Mouse (Mus musculus): ENCODE data around the gene Suv39h2. TPM values are rescaled to one million over a fixed set of nuclear protein-coding genes. Genes with fewer than 3 reads are reported as not detected.
A peak's percentile ranks its signal among the peaks of the same experiment; 100 is the strongest.

The Suv39h2 gene
- total RNA-seq, 2 experiments from 2014 or later = 18.2 to 19.2 TPM

DNA sequence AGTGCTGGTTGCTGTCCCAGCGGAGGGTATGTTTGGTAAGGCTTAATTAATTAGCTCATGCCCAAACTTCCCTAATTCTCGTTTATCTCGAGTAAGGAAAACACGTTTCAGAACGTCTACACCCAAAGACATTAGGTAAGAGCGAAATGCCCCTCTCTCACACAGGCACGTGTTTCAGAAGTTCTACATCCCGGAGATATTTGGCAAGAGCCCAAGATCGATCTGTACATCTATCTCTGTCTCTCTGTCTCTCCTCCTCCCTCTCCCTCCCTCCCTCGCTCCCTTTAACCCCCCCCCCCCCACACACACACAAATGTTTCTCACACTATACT is 50.3 kb downstream of the Suv39h2 start:
- peak; percentile 25 for ATAC-seq (replicated peaks; ENCODE audit: low FRiP score, low TSS enrichment, poor library complexity, severe bottlenecking)

DNA sequence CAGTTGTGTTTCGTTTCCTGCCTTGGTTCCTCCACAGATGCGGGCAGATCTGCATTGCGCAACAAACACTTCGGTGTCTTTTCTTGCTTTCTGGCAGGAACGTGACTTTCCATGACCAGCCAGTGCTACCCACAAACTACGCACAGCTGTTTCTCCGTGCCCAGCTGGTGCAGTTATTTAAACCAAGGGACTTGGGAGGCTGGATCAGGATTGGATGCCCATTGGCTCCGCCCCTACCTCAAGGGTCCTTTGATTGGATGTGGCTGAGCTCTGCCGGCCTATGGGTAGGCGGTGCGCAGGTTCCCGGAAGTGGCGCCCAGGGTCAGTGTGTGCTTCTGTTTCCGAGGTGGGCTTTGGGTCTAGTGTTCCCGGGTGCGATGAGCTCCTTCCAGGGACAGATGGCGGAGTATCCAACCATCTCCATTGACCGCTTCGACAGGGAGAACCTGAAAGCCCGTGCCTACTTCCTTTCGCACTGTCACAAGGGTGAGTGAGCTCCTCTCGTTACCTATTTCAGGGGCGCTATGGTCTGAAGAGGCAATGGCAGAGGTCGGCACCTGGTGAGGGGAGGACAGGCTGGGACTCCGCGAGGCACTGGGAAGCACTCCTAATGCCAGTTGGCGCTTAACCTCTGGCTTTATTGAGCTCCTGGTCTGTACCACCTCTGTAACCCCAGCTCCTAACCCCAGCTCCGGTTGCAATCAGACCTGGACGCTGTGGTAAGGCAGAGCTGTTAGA is 50.8 kb downstream of the Suv39h2 start, which contains the start of gene Dclre1c:
Gene Dclre1c, plus strand, starts transcription at position 291 of the 738 bp plus-strand sequence.
- ATAC-seq (replicated peaks; ENCODE audit: low FRiP score, low TSS enrichment, poor library complexity, severe bottlenecking) = peak; percentile 96

DNA sequence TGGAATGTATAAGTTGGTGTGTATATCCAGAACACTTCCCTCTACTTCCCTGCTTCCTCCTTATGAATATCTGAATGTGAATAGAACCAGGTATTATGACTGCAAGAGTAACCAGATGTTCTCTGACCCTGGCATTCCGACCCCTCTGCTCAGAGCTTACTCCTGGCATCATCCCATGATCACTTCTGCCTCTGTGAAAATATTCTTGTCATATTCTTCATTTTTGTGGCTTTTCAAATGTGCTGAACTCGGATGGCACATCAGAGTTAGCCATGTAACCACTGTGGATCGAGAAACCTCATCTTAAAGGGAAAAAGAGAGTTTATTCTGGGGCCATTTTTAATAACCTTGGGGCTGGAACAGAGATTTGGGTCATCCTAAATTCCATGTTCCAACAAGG is 52.3 kb downstream of the Suv39h2 start, which contains the start of gene Meig1:
Gene Meig1, minus strand, starts transcription at position 101 of the 400 bp plus-strand sequence.
- no peak for ATAC-seq (replicated peaks; ENCODE audit: low FRiP score, low TSS enrichment, poor library complexity, severe bottlenecking)

DNA sequence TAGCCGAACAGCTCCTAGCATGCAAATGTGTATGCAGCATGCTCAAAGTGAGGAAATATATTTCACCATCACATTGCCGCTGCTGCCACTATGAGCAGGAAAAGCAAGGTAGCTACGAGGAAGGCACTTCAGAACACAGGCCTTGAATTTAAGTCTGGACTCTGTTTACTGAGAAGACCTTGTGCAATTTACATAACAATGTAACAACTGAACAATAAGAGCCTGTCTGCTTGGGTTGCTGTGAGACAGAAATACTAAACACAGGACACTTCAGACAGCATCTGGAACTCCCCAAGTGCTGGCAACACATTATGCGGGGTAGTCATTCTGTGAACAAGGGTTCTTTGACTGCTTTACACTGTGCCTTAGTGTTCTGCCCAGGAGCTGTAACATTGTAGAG is 54.7 kb downstream of the Suv39h2 start:
- no peak for ATAC-seq (replicated peaks; ENCODE audit: low FRiP score, low TSS enrichment, poor library complexity, severe bottlenecking)

DNA sequence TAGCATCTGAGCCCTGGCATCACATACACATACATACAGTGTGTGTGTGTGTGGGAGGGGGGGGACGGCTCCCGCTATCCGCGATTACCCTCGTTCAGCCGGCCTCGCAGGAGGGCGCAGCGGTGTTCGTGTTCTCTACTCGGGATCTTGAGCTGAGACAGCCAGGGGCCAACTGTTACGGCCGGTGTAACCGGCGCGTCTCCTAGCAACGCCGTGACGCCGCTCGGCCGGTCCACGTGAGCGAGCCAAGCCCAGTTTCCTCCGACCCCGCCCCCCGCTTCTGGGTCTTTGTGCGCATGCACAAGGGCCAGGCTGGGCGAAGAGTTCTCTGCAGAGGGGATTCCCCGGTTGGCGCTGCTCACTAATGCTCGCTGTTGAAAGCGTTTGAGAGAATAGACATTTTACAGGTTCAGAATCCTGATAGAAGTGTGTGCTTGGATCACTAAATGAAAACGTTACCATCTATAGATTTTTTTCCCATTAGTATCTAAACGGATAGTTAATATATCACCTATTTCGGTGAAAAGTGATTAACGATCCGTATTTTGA is 55.9 kb downstream of the Suv39h2 start:
- peak; percentile 89 for ATAC-seq (replicated peaks; ENCODE audit: low FRiP score, low TSS enrichment, poor library complexity, severe bottlenecking)

DNA sequence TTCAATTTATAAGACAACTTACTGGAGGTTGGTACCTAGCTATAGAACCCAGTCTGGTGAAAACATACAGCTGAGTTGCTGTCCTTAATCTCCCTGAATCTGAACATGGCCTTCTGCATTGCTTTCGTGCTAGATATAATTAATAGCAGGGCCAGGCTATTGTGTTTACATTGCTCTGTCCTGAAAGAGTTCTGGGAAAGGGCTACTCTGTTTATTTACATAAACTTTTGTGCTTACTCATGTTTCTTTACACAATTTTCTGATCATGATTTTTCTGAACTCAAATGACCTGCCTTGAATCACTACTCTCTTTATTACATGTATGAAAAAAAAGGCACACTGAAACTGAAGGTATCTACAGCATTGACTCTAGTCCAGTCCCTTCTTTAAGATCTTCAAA is 59.2 kb downstream of the Suv39h2 start:
- no peak for ATAC-seq (replicated peaks; ENCODE audit: low FRiP score, low TSS enrichment, poor library complexity, severe bottlenecking)

DNA sequence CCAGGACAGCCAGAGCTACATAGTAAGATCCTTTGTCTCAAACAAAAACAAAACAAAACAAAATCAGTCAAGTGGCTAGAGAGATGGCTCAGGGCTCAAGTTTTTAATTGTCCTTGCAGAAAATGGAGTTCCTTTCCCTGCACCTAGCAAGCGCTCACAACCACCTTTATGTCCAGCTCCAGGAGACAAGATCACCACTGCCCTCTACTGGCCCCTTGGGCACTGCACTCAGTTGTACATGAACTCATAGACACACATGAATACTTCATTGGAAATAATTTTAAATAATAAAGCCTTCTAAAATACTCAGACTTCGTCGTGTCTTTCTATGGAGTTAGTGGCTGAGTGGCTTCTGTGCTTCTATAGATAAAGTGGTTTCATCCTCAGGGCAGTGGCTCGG is 60.6 kb downstream of the Suv39h2 start:
- ATAC-seq (replicated peaks; ENCODE audit: low FRiP score, low TSS enrichment, poor library complexity, severe bottlenecking) = peak; percentile 63

DNA sequence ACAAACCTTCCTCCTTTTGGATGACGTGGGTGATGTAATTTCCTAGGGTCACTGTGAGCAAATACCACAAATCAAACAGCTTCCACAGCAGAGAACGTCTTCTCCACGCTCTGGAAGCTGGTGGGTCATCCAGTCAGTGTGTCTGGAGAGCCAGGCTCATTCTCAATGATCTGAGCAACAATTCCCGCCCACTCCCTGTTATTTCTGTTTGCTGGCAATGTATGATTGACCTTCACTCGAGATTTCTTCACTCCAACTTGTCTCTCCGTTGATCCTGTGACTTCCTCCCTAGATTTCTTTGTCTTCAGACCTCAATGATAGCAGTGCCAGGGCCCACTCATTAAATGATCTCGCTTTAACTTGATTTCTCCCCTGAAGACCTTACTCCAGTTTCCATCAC is 67.1 kb downstream of the Suv39h2 start:
- ATAC-seq (replicated peaks; ENCODE audit: low FRiP score, low TSS enrichment, poor library complexity, severe bottlenecking) = no peak

DNA sequence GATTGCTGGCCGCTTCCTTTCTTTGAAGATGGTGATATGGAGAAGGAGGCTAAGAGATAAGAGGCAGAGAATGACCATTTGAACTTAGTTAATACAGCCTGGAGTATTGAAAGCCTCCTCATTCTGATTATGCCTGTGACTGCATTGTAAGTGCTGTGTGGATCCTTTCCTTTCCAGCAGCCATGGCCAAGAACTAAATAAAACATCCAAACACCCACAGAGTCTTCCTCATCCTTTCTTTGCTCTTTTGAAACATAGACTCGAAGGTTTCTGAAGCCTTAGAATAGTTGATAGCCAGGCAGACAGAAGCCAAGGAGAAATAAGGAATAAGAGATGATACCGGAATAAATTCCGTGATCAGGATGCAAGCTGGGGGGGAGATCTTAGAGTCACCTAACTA is 68.8 kb downstream of the Suv39h2 start:
- ATAC-seq (replicated peaks; ENCODE audit: low FRiP score, low TSS enrichment, poor library complexity, severe bottlenecking) = no peak

Other genes starting within 250 kb of the Suv39h2 start
- gene Nmt2, start 190.8 kb downstream of the Suv39h2 start, total RNA-seq (2014; fragmentation: Nextera tagmentation) = 25.1 and 28.9 TPM in 2 replicates
- gene Nmt2, start 190.8 kb downstream of the Suv39h2 start, total RNA-seq (2017) = 45.1 and 46.6 TPM in 2 replicates
- gene Rpp38, start 142.4 kb downstream of the Suv39h2 start, total RNA-seq (2014; fragmentation: Nextera tagmentation) = 19.1 and 25.5 TPM in 2 replicates
- 12.3 and 15.4 TPM in 2 replicates for gene Rpp38, start 142.4 kb downstream of the Suv39h2 start, total RNA-seq (2017)
- gene Acbd7, start 138.9 kb downstream of the Suv39h2 start, total RNA-seq (2014; fragmentation: Nextera tagmentation) = not detected in 2 replicates
- not detected in 2 replicates for gene Acbd7, start 138.9 kb downstream of the Suv39h2 start, total RNA-seq (2017)
- not detected in 2 replicates for gene Olah, start 77.8 kb downstream of the Suv39h2 start, total RNA-seq (2014; fragmentation: Nextera tagmentation)
- not detected in 2 replicates for gene Olah, start 77.8 kb downstream of the Suv39h2 start, total RNA-seq (2017)
- not detected in 2 replicates for gene Meig1, start 52.4 kb downstream of the Suv39h2 start, total RNA-seq (2014; fragmentation: Nextera tagmentation)
- not detected in 2 replicates for gene Meig1, start 52.4 kb downstream of the Suv39h2 start, total RNA-seq (2017)
- 26.4 and 28.3 TPM in 2 replicates for gene Dclre1c, start 50.9 kb downstream of the Suv39h2 start, total RNA-seq (2014; fragmentation: Nextera tagmentation)
- 10.6 and 13.3 TPM in 2 replicates for gene Dclre1c, start 50.9 kb downstream of the Suv39h2 start, total RNA-seq (2017)
- 7.3 and 8.1 TPM in 2 replicates for gene Gm45902, start 37.8 kb upstream of the Suv39h2 start, total RNA-seq (2014; fragmentation: Nextera tagmentation)
- 11.1 and 13.0 TPM in 2 replicates for gene Gm45902, start 37.8 kb upstream of the Suv39h2 start, total RNA-seq (2017)
- 119 and 121 TPM in 2 replicates for gene Hspa14, start 37.8 kb upstream of the Suv39h2 start, total RNA-seq (2014; fragmentation: Nextera tagmentation)
- 161 and 179 TPM in 2 replicates for gene Hspa14, start 37.8 kb upstream of the Suv39h2 start, total RNA-seq (2017)
- gene Cdnf, start 38.0 kb upstream of the Suv39h2 start, total RNA-seq (2014; fragmentation: Nextera tagmentation) = 0.20 TPM in 2 replicates
- 0.75 and 2.6 TPM in 2 replicates for gene Cdnf, start 38.0 kb upstream of the Suv39h2 start, total RNA-seq (2017)
- 49.8 and 51.1 TPM in 2 replicates for gene Fam107b, start 95.5 kb upstream of the Suv39h2 start, total RNA-seq (2014; fragmentation: Nextera tagmentation)
- gene Fam107b, start 95.5 kb upstream of the Suv39h2 start, total RNA-seq (2017) = 98.2 and 314 TPM in 2 replicates